ENCODE assay signal across 19 mouse cellular contexts in genomic region chr6:94613235-94613895, GRCm38 (mm10).
A peak's percentile ranks its signal among the peaks of the same experiment; 100 is the strongest.
DNase-seq lines count a peak whose midpoint lies in the region; ATAC-seq and TF ChIP-seq lines count a peak whose summit lies in the region.
"Had no signal": no experiment of that assay in that cellular context is flagged by ENCODE, and none has a peak within 500 bp of the region (broad histone marks: within the 10 kb centered on the region; RNA-seq: fewer than 3 reads in every experiment).

No protein-coding gene starts in this region.

- no peaks in the 10 kb centered on the region for H3K27me3 ChIP-seq in forebrain, postnatal 0 days (ENCODE audit: insufficient read depth, low read length)
- no peaks in the 10 kb centered on the region for H3K27me3 ChIP-seq in forebrain, embryonic 10.5 days (ENCODE audit: poor library complexity, severe bottlenecking)
- no peaks in the 10 kb centered on the region for H3K27me3 ChIP-seq in kidney, postnatal 0 days (ENCODE audit: insufficient read depth, low read length)
- no peaks in the 10 kb centered on the region for H3K27me3 ChIP-seq in liver, postnatal 0 days (ENCODE audit: insufficient read depth, low read length)
- H3K27me3 ChIP-seq: CH12.LX; embryonic facial prominence, embryonic 13.5 days; limb, embryonic 13.5 days; neural tube, embryonic 15.5 days; stomach, embryonic 15.5 days had no signal

- no peak for DNase-seq in forebrain, postnatal 0 days
- DNase-seq in forebrain, embryonic 10.5 days (ENCODE audit: extremely low spot score, low spot score): no peak
- DNase-seq in kidney, adult 18-20 months: peak; percentile 52
- DNase-seq in kidney, postnatal 0 days (ENCODE audit: low spot score): no peak
- DNase-seq in T-cell, adult 2 months (ENCODE audit: low spot score): no peak
- DNase-seq in urinary bladder, adult 2 months (ENCODE audit: low spot score): no peak
- no peak for DNase-seq in liver, postnatal 0 days
- DNase-seq: cerebellum, adult 9-11 months; gastrocnemius, postnatal 25 days; midbrain, embryonic 14.5 days; right cerebral cortex, postnatal 25 days; thymus, adult 2 months had no signal

- peak; percentile 29; the same call in 1 of the 2 replicates for ATAC-seq in forebrain, postnatal 0 days
- peak; percentile 16 for ATAC-seq in CD4-positive, CD25-positive, alpha-beta regulatory T cell, adult 4 months
- ATAC-seq in kidney, postnatal 0 days (replicated peaks; ENCODE audit: low FRiP score, low read depth): peak; percentile 50; the same call in 1 of the 2 replicates
- no peak for ATAC-seq in liver, postnatal 0 days

- 65% methylated on average over 6 of the region's 6 CpGs for WGBS in forebrain, postnatal 0 days
- 91% methylated on average over 6 of the region's 6 CpGs for WGBS in forebrain, embryonic 10.5 days
- WGBS in kidney, postnatal 0 days: 38% methylated on average over 6 of the region's 6 CpGs
- 70% methylated on average over 6 of the region's 6 CpGs for WGBS in liver, postnatal 0 days (ENCODE audit: insufficient replicate concordance)

- no peak overlapping the region for H3K4me2 ChIP-seq in forebrain, postnatal 0 days (ENCODE audit: low read depth)
- no peak overlapping the region for H3K4me2 ChIP-seq in kidney, postnatal 0 days (ENCODE audit: low read length)
- H3K4me2 ChIP-seq in liver, postnatal 0 days (ENCODE audit: low read depth, low read length): no peak overlapping the region
- H3K4me2 ChIP-seq: embryonic facial prominence, embryonic 13.5 days; limb, embryonic 13.5 days; neural tube, embryonic 15.5 days; stomach, embryonic 15.5 days had no signal

- H3K36me3 ChIP-seq in forebrain, postnatal 0 days (ENCODE audit: insufficient read depth): peaks cover 32% of the 10 kb centered on the region
- peaks cover 100% of the 10 kb centered on the region for H3K36me3 ChIP-seq in forebrain, embryonic 10.5 days (replicated peaks)
- peaks cover 31% of the 10 kb centered on the region for H3K36me3 ChIP-seq in kidney, postnatal 0 days (ENCODE audit: insufficient read depth, low read length)
- H3K36me3 ChIP-seq in liver, postnatal 0 days (replicated peaks; ENCODE audit: insufficient read depth, low read length): peaks cover 21% of the 10 kb centered on the region

- H3K27ac ChIP-seq in forebrain, postnatal 0 days (ENCODE audit: low read depth, low read length): no peak overlapping the region
- no peak overlapping the region for H3K27ac ChIP-seq in forebrain, embryonic 10.5 days
- H3K27ac ChIP-seq in kidney, postnatal 0 days: peak overlapping the region; percentile 60
- no peak overlapping the region for H3K27ac ChIP-seq in liver, postnatal 0 days (ENCODE audit: low read depth)
- H3K27ac ChIP-seq: embryonic facial prominence, embryonic 13.5 days; limb, embryonic 13.5 days; liver, embryonic 14.5 days; stomach, embryonic 15.5 days had no signal

- H3K9me3 ChIP-seq in forebrain, postnatal 0 days (ENCODE audit: low read length): no peaks in the 10 kb centered on the region
- no peaks in the 10 kb centered on the region for H3K9me3 ChIP-seq in forebrain, embryonic 10.5 days
- H3K9me3 ChIP-seq in kidney, postnatal 0 days (replicated peaks; ENCODE audit: low read length): no peaks in the 10 kb centered on the region
- H3K9me3 ChIP-seq in liver, postnatal 0 days (ENCODE audit: low read length): no peaks in the 10 kb centered on the region
- H3K9me3 ChIP-seq: embryonic facial prominence, embryonic 13.5 days; limb, embryonic 13.5 days; neural tube, embryonic 15.5 days; stomach, embryonic 15.5 days had no signal

- no peak overlapping the region for H3K9ac ChIP-seq in forebrain, postnatal 0 days
- no peak overlapping the region for H3K9ac ChIP-seq in kidney, postnatal 0 days (ENCODE audit: low read depth, low read length)
- H3K9ac ChIP-seq in liver, postnatal 0 days (replicated peaks): no peak overlapping the region
- H3K9ac ChIP-seq: embryonic facial prominence, embryonic 13.5 days; limb, embryonic 13.5 days; liver, embryonic 14.5 days; neural tube, embryonic 15.5 days; stomach, embryonic 15.5 days had no signal

- TF ChIP-seq CTCF in forebrain, postnatal 0 days (IDR thresholded peaks at IDR 0.05; ENCODE audit: low read depth): no peak
- no peak for TF ChIP-seq CTCF in kidney, postnatal 0 days (IDR thresholded peaks at IDR 0.05; ENCODE audit: low read depth)
- TF ChIP-seq CTCF in liver, postnatal 0 days (IDR thresholded peaks at IDR 0.05; ENCODE audit: low read depth): no peak

- TF ChIP-seq EP300 in liver, postnatal 0 days (IDR thresholded peaks at IDR 0.05; ENCODE audit: low read depth): no peak

- no peak overlapping the region for H3K4me3 ChIP-seq in forebrain, postnatal 0 days (ENCODE audit: low read depth, low read length)
- no peak overlapping the region for H3K4me3 ChIP-seq in forebrain, embryonic 10.5 days
- H3K4me3 ChIP-seq in kidney, postnatal 0 days (replicated peaks; ENCODE audit: low read depth, low read length): no peak overlapping the region
- H3K4me3 ChIP-seq in liver, postnatal 0 days (ENCODE audit: low read depth, low read length): no peak overlapping the region
- H3K4me3 ChIP-seq: embryonic facial prominence, embryonic 13.5 days; limb, embryonic 13.5 days; neural tube, embryonic 15.5 days; stomach, embryonic 15.5 days had no signal

- no peaks in the 10 kb centered on the region for H3K4me1 ChIP-seq in forebrain, postnatal 0 days (ENCODE audit: insufficient read depth)
- H3K4me1 ChIP-seq in forebrain, embryonic 10.5 days: no peaks in the 10 kb centered on the region
- 0 out of 2 replicates have a peak, but pooled peaks cover 3% of the 10 kb centered on the region for H3K4me1 ChIP-seq in kidney, postnatal 0 days (replicated peaks; ENCODE audit: insufficient read depth, low read length)
- H3K4me1 ChIP-seq in liver, postnatal 0 days (ENCODE audit: insufficient read depth): no peaks in the 10 kb centered on the region
- H3K4me1 ChIP-seq: stomach, embryonic 15.5 days had no signal
